ENCODE assay signal across 8 mouse cellular contexts in the genomic region with DNA sequence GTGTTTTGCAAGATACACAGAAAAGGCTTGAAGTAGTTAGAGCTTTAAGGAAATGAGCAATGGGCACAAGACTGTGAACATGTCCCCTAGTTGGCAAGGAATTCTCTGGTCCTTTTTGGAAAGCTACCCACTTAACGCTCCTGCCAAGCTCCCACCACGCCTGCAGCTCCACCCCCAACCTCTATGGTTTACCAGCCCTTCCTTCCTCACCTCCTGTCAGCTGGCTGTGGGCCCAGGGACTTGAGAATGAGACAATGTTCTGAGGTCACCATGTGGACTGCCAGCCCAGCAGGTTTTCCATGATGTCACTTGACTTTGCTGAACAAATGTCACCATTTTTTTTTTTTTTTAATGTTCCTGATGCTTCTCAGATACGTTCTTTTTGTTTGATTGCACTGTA. TPM values are rescaled to one million over a fixed set of nuclear protein-coding genes. Genes with fewer than 3 reads are reported as not detected.
DNase-seq lines count a peak whose midpoint lies in the region; ATAC-seq and TF ChIP-seq lines count a peak whose summit lies in the region.

No protein-coding gene starts in this region.

- no peaks in the 10 kb centered on the region for H3K79me2 ChIP-seq in MEL (ENCODE audit: control insufficient read depth, insufficient read depth, low read length, poor library complexity)

- peak; percentile 52 for DNase-seq in hindbrain, embryonic 14.5 days (ENCODE audit: low spot score)
- peak; percentile 64 for DNase-seq in MEL (ENCODE audit: low read depth, low spot score)
- peak; percentile 100 for DNase-seq in cerebellum, postnatal 10 days
- DNase-seq in heart, postnatal 10 days = peak; percentile 90 to 92
- DNase-seq in left cerebral cortex, postnatal 4 days = peak; percentile 98

- intact Hi-C loops in heart, postnatal 10 days (cut with DNase I) = no loop called here
- intact Hi-C loops in left cerebral cortex, postnatal 4 days (cut with DNase I) = loop anchor here (5.0 kb wide), 1 partner anchor 34 kb away; no protein-coding TSS in a partner anchor

- no peak overlapping the region for H3K4me3 ChIP-seq in hindbrain, embryonic 14.5 days (replicated peaks; ENCODE audit: low read length)
- no peak overlapping the region for H3K4me3 ChIP-seq in hindbrain, embryonic 12.5 days
- H3K4me3 ChIP-seq in MEL (ENCODE audit: control insufficient read depth in 1 of 2, insufficient read depth in 1 of 2, low read depth in 2 of 2, low read length in 2 of 2) = no peak overlapping the region
- H3K4me3 ChIP-seq in stomach, embryonic 15.5 days (replicated peaks) = no peak overlapping the region

- TF ChIP-seq RAD21 in MEL (IDR thresholded peaks at IDR 0.05; ENCODE audit: low read depth, low read length) = no peak

- no peak overlapping the region for H3K9ac ChIP-seq in hindbrain, embryonic 14.5 days
- H3K9ac ChIP-seq in hindbrain, embryonic 12.5 days = no peak overlapping the region
- H3K9ac ChIP-seq in MEL (ENCODE audit: control insufficient read depth, low read depth, low read length, poor library complexity, severe bottlenecking) = no peak overlapping the region
- H3K9ac ChIP-seq in stomach, embryonic 15.5 days = no peak overlapping the region

- H3K4me1 ChIP-seq in hindbrain, embryonic 14.5 days (replicated peaks; ENCODE audit: control insufficient read depth, insufficient read depth, low read length) = no peaks in the 10 kb centered on the region
- H3K4me1 ChIP-seq in hindbrain, embryonic 12.5 days = peaks cover 4% of the 10 kb centered on the region; the same call in 1 of the 2 replicates
- H3K4me1 ChIP-seq in MEL (ENCODE audit: control insufficient read depth in 1 of 2, insufficient read depth in 2 of 2, low read length in 2 of 2) = peaks cover 0 to 5% of the 10 kb centered on the region in 2 experiments; a peak in 2 of 4 replicates
- H3K4me1 ChIP-seq in stomach, embryonic 15.5 days = peaks cover 7% of the 10 kb centered on the region; the same call in 1 of the 2 replicates

- WGBS in hindbrain, embryonic 14.5 days = 40% methylated on average over 3 of the region's 3 CpGs
- WGBS in hindbrain, embryonic 12.5 days = 61% methylated on average over 3 of the region's 3 CpGs
- WGBS in stomach, embryonic 15.5 days = 35% methylated on average over 3 of the region's 3 CpGs

- H3K27me3 ChIP-seq in hindbrain, embryonic 14.5 days (ENCODE audit: control insufficient read depth, insufficient read depth, low read length) = no peaks in the 10 kb centered on the region
- H3K27me3 ChIP-seq in hindbrain, embryonic 12.5 days = no peaks in the 10 kb centered on the region
- peaks cover 10 to 13% of the 10 kb centered on the region in 2 experiments for H3K27me3 ChIP-seq in MEL (ENCODE audit: control insufficient read depth in 1 of 2, insufficient read depth in 2 of 2, low read length in 2 of 2)
- H3K27me3 ChIP-seq in stomach, embryonic 15.5 days (replicated peaks) = no peaks in the 10 kb centered on the region

- no peaks in the 10 kb centered on the region for H3K9me3 ChIP-seq in hindbrain, embryonic 14.5 days (ENCODE audit: control insufficient read depth, low read length)
- no peaks in the 10 kb centered on the region for H3K9me3 ChIP-seq in hindbrain, embryonic 12.5 days (replicated peaks)
- H3K9me3 ChIP-seq in MEL (replicated peaks; ENCODE audit: insufficient read depth, low read length) = no peaks in the 10 kb centered on the region
- H3K9me3 ChIP-seq in stomach, embryonic 15.5 days = no peaks in the 10 kb centered on the region

- no peak overlapping the region for H3K27ac ChIP-seq in hindbrain, embryonic 14.5 days
- H3K27ac ChIP-seq in hindbrain, embryonic 12.5 days = no peak overlapping the region
- no peak overlapping the region for H3K27ac ChIP-seq in MEL (ENCODE audit: control insufficient read depth, low read depth, low read length)
- H3K27ac ChIP-seq in stomach, embryonic 15.5 days = no peak overlapping the region

- TF ChIP-seq CTCF in MEL (IDR thresholded peaks at IDR 0.05 in 2 of 3, conservative IDR thresholded peaks at IDR 0.05 in 1 of 3; ENCODE audit: control insufficient read depth in 1 of 3, insufficient read depth in 1 of 3, low read depth in 2 of 3, low read length in 3 of 3, poor library complexity in 1 of 3, severe bottlenecking in 1 of 3) = no peak

- ATAC-seq in hindbrain, embryonic 14.5 days (ENCODE audit: low FRiP score) = no peak
- ATAC-seq in hindbrain, embryonic 12.5 days (ENCODE audit: low FRiP score) = no peak
- peak; percentile 18; the same call in 1 of the 2 replicates for ATAC-seq in stomach, embryonic 15.5 days (ENCODE audit: insufficient read depth, low FRiP score, low read depth)
- ATAC-seq in erythroid progenitor cell, adult 5-6 weeks (replicated peaks; ENCODE audit: low FRiP score, poor library complexity, severe bottlenecking) = no peak

- TF ChIP-seq POLR2A in MEL (IDR thresholded peaks at IDR 0.05; ENCODE audit: control insufficient read depth in 1 of 2, insufficient read depth in 1 of 2, low read depth in 1 of 2, low read length in 2 of 2, poor library complexity in 1 of 2) = no peak

- H3K36me3 ChIP-seq in hindbrain, embryonic 14.5 days (replicated peaks; ENCODE audit: control insufficient read depth, insufficient read depth) = no peaks in the 10 kb centered on the region
- no peaks in the 10 kb centered on the region for H3K36me3 ChIP-seq in hindbrain, embryonic 12.5 days
- H3K36me3 ChIP-seq in MEL (ENCODE audit: control insufficient read depth in 1 of 2, insufficient read depth in 2 of 2, low read length in 2 of 2) = no peaks in the 10 kb centered on the region
- no peaks in the 10 kb centered on the region for H3K36me3 ChIP-seq in stomach, embryonic 15.5 days

- no peak overlapping the region for H3K4me2 ChIP-seq in hindbrain, embryonic 14.5 days (replicated peaks)
- H3K4me2 ChIP-seq in hindbrain, embryonic 12.5 days (replicated peaks) = no peak overlapping the region
- H3K4me2 ChIP-seq in stomach, embryonic 15.5 days = no peak overlapping the region

- TF ChIP-seq EP300 in MEL (IDR thresholded peaks at IDR 0.05; ENCODE audit: low read depth in 1 of 2, low read length in 2 of 2) = no peak

RNA-seq across cellular contexts. Expression of a gene that starts 19.0 kb away (rescaled TPM):
- polyA plus RNA-seq in hindbrain, embryonic 14.5 days (2014; fragmentation: Nextera tagmentation; extraction: Ambion mirVana) = 70.0 and 76.0 TPM in 2 replicates
- 101 and 111 TPM in 2 replicates for polyA plus RNA-seq in hindbrain, embryonic 12.5 days (2016; fragmentation: Nextera tagmentation; extraction: Ambion mirVana)
- 151 and 189 TPM in 2 replicates for total RNA-seq in MEL (2012; rRNA removed)
- polyA plus RNA-seq in MEL (2012; ENCODE audit: insufficient read depth in 1 of 2, insufficient read length in 2 of 2, low read depth in 1 of 2, low replicate concordance in 2 of 2, missing spikeins in 1 of 2) = 100 to 1,000 TPM in 1 of 2 experiments, 10 to 100 TPM in 1; 76.5 to 145 TPM
- 10 to 100 TPM; 78.3 to 80.9 TPM for total RNA-seq in heart, postnatal 10 days (2021)
- total RNA-seq in left cerebral cortex, postnatal 4 days (2021) = 100 to 1,000 TPM; 113 to 115 TPM
- 82.7 and 83.0 TPM in 2 replicates for polyA plus RNA-seq in stomach, embryonic 15.5 days (2015; fragmentation: Nextera tagmentation; extraction: Ambion mirVana)
- total RNA-seq in erythroid progenitor cell, adult 5-6 weeks (2015; ENCODE audit: low replicate concordance) = 77.5 and 82.2 TPM in 2 replicates
- 281 and 468 TPM in 2 replicates for total RNA-seq in erythroid progenitor cell, adult 5-6 weeks (2017; ENCODE audit: low replicate concordance)

RNA-seq across cellular contexts. Expression of a gene that starts 27.4 kb away (rescaled TPM):
- polyA plus RNA-seq in hindbrain, embryonic 14.5 days (2014; fragmentation: Nextera tagmentation; extraction: Ambion mirVana) = 1.6 and 3.3 TPM in 2 replicates
- 30.8 and 33.5 TPM in 2 replicates for polyA plus RNA-seq in hindbrain, embryonic 12.5 days (2016; fragmentation: Nextera tagmentation; extraction: Ambion mirVana)
- 0.23 and 0.36 TPM in 2 replicates for total RNA-seq in MEL (2012; rRNA removed)
- polyA plus RNA-seq in MEL (2012; ENCODE audit: insufficient read depth in 1 of 2, insufficient read length in 2 of 2, low read depth in 1 of 2, low replicate concordance in 2 of 2, missing spikeins in 1 of 2) = under 1 TPM in 1 of 2 experiments, not detected in 1; 0.35 TPM
- total RNA-seq in heart, postnatal 10 days (2021) = 10 to 100 TPM in 1 of 2 experiments, 1 to 10 TPM in 1; 3.5 to 13.0 TPM
- total RNA-seq in left cerebral cortex, postnatal 4 days (2021) = 1 to 10 TPM in 1 of 2 experiments, under 1 TPM in 1; 0.87 to 1.9 TPM
- 31.8 and 68.8 TPM in 2 replicates for polyA plus RNA-seq in stomach, embryonic 15.5 days (2015; fragmentation: Nextera tagmentation; extraction: Ambion mirVana)
- total RNA-seq in erythroid progenitor cell, adult 5-6 weeks (2015; ENCODE audit: low replicate concordance) = 5,198 and 5,361 TPM in 2 replicates
- total RNA-seq in erythroid progenitor cell, adult 5-6 weeks (2017; ENCODE audit: low replicate concordance) = 5,184 and 5,388 TPM in 2 replicates

RNA-seq across cellular contexts. Expression of a gene that starts 42.1 kb away (rescaled TPM):
- 37.3 and 37.5 TPM in 2 replicates for polyA plus RNA-seq in hindbrain, embryonic 14.5 days (2014; fragmentation: Nextera tagmentation; extraction: Ambion mirVana)
- polyA plus RNA-seq in hindbrain, embryonic 12.5 days (2016; fragmentation: Nextera tagmentation; extraction: Ambion mirVana) = 28.5 and 29.7 TPM in 2 replicates
- total RNA-seq in MEL (2012; rRNA removed) = 40.5 and 46.7 TPM in 2 replicates
- 10 to 100 TPM; 39.4 to 53.0 TPM for polyA plus RNA-seq in MEL (2012; ENCODE audit: insufficient read depth in 1 of 2, insufficient read length in 2 of 2, low read depth in 1 of 2, low replicate concordance in 2 of 2, missing spikeins in 1 of 2)
- total RNA-seq in heart, postnatal 10 days (2021) = 10 to 100 TPM; 34.1 to 38.3 TPM
- total RNA-seq in left cerebral cortex, postnatal 4 days (2021) = 100 to 1,000 TPM; 183 to 189 TPM
- 14.5 and 14.8 TPM in 2 replicates for polyA plus RNA-seq in stomach, embryonic 15.5 days (2015; fragmentation: Nextera tagmentation; extraction: Ambion mirVana)
- 14.3 and 22.0 TPM in 2 replicates for total RNA-seq in erythroid progenitor cell, adult 5-6 weeks (2015; ENCODE audit: low replicate concordance)
- 9.8 and 16.8 TPM in 2 replicates for total RNA-seq in erythroid progenitor cell, adult 5-6 weeks (2017; ENCODE audit: low replicate concordance)

RNA-seq across cellular contexts. Expression of a gene that starts 53.8 kb away (rescaled TPM):
- polyA plus RNA-seq in hindbrain, embryonic 14.5 days (2014; fragmentation: Nextera tagmentation; extraction: Ambion mirVana) = 74.3 and 77.8 TPM in 2 replicates
- polyA plus RNA-seq in hindbrain, embryonic 12.5 days (2016; fragmentation: Nextera tagmentation; extraction: Ambion mirVana) = 67.9 and 68.4 TPM in 2 replicates
- 27.0 and 29.3 TPM in 2 replicates for total RNA-seq in MEL (2012; rRNA removed)
- 10 to 100 TPM in 1 of 2 experiments, not detected in 1; 40.5 TPM for polyA plus RNA-seq in MEL (2012; ENCODE audit: insufficient read depth in 1 of 2, insufficient read length in 2 of 2, low read depth in 1 of 2, low replicate concordance in 2 of 2, missing spikeins in 1 of 2)
- total RNA-seq in heart, postnatal 10 days (2021) = 10 to 100 TPM; 29.0 to 31.1 TPM
- 10 to 100 TPM; 53.6 to 56.1 TPM for total RNA-seq in left cerebral cortex, postnatal 4 days (2021)
- 47.8 and 51.9 TPM in 2 replicates for polyA plus RNA-seq in stomach, embryonic 15.5 days (2015; fragmentation: Nextera tagmentation; extraction: Ambion mirVana)
- total RNA-seq in erythroid progenitor cell, adult 5-6 weeks (2015; ENCODE audit: low replicate concordance) = 46.1 and 52.6 TPM in 2 replicates
- 36.9 and 43.5 TPM in 2 replicates for total RNA-seq in erythroid progenitor cell, adult 5-6 weeks (2017; ENCODE audit: low replicate concordance)

RNA-seq across cellular contexts. Expression of a gene that starts 54.6 kb away (rescaled TPM):
- polyA plus RNA-seq in hindbrain, embryonic 14.5 days (2014; fragmentation: Nextera tagmentation; extraction: Ambion mirVana) = 106 TPM in 2 replicates
- 125 and 140 TPM in 2 replicates for polyA plus RNA-seq in hindbrain, embryonic 12.5 days (2016; fragmentation: Nextera tagmentation; extraction: Ambion mirVana)
- total RNA-seq in MEL (2012; rRNA removed) = 0.39 and 0.42 TPM in 2 replicates
- polyA plus RNA-seq in MEL (2012; ENCODE audit: insufficient read depth in 1 of 2, insufficient read length in 2 of 2, low read depth in 1 of 2, low replicate concordance in 2 of 2, missing spikeins in 1 of 2) = 1 to 10 TPM in 1 of 2 experiments, not detected in 1; 2.1 TPM
- under 1 TPM; 0.29 to 0.32 TPM for total RNA-seq in heart, postnatal 10 days (2021)
- total RNA-seq in left cerebral cortex, postnatal 4 days (2021) = 100 to 1,000 TPM; 261 to 262 TPM
- polyA plus RNA-seq in stomach, embryonic 15.5 days (2015; fragmentation: Nextera tagmentation; extraction: Ambion mirVana) = 8.8 and 9.2 TPM in 2 replicates
- total RNA-seq in erythroid progenitor cell, adult 5-6 weeks (2015; ENCODE audit: low replicate concordance) = not detected in 2 replicates
- total RNA-seq in erythroid progenitor cell, adult 5-6 weeks (2017; ENCODE audit: low replicate concordance) = not detected in 2 replicates

Comparison
In these comparisons a context has a peak if more than half of its experiments do, and no peak if none do; other contexts are left out.
1. RNA of a gene that starts 27.4 kb away (total RNA-seq): 5,184 to 5,388 TPM in erythroid progenitor cell, adult 5-6 weeks; 3.5 to 13.0 TPM in heart, postnatal 10 days, 0.87 to 1.9 TPM in left cerebral cortex, postnatal 4 days and 0.23 to 0.36 TPM in MEL; every median in the first group is over 100 times any median in the second.
2. Peak in every context shown above with its lines, with median percentiles within 50 percentile points of each other: DNase-seq.